Mouse (Mus musculus): ENCODE results near the gene Dctn2.

Gene Dctn2

DNA sequence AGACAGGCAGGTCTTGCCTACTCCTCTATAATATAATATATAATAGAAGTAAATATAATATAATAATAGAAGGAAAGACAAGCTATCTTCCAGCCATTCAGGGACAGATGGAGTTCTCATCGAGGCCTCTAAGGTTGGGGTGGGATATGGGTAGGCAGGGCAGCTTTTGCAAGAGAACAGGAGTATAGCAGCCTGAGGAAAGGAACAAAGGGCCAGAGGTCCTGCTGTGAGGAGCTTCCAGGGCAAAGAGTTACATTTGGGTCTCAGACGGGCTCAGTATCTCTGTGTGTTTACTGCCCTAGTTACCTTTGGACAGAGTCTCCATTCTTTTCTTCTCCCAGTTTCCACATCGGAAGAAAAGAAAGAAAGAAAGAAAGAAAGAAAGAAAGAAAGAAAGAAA, 2.5 kb upstream of the Dctn2 start:
- DNase-seq (ENCODE audit: low read depth): no peak

DNA sequence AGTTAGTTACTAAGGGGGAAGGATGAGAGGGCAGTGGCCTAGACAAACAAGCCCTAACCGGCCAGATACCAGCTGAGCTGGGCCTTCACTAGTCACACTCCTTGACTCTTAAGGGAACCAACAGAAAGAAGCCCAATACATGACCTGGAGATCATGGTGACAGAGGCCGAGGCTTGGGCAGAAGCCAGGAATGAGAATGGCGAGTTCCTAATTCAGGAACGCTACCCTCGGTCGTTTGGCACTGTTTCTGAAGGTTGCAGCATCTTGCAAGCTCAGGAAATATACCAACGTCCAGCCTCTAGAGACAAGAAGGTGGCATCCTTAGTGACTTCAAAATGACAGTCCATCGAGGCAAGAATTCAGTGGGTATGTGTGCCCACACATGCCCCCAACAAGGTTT, 1.8 kb upstream of the Dctn2 start:
- DNase-seq (ENCODE audit: low read depth): no peak

DNA sequence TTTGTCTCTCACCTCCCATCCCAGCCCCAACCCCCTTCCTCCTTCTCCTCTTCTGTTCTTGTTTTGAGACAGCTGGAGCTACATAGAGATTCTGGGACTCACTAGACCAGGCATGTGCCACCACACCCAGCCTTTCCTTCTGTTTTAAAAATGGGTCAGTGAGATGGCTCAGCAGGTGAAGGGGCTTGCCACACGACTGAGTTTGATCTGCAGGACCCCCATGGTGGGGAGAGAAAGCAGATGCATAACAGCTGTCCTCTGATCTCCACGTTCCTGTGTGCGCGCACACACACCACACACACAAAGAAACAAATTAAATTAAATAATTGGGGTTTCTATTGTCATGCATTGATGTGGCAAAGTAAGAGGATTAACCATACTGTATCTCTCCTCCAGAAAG, 1.2 kb upstream of the Dctn2 start:
- no peak for DNase-seq (ENCODE audit: low read depth)

- DNase-seq (ENCODE audit: low read depth): no peak
Observed at GRCm38 (mm10) chr10:127265727-127266111, 449 bp upstream of the Dctn2 start.

- no peak for DNase-seq (ENCODE audit: low read depth)
Observed at GRCm38 (mm10) chr10:127267318-127267717, 1.1 kb downstream of the Dctn2 start.

DNA sequence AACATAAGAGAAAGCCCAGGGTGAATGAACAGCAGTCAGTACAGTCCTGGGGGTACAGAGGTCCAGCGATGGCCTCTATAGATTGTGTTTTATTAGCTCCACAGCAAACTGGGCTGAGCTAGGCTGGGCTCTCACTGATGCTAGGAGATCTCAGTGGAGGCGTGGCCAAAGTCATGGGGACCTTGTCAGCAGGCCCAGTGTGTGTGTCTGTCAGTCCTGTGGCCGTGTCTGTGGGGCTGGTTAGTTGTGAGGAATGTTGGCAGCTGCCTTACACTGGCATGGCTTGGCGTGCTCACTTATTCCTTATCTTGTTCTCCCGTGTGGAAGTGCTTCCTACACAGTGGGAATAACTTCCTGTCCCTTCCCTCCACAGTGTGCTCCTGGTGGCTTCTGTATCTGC, 2.2 kb downstream of the Dctn2 start:
- no peak for DNase-seq (ENCODE audit: low read depth)

DNA sequence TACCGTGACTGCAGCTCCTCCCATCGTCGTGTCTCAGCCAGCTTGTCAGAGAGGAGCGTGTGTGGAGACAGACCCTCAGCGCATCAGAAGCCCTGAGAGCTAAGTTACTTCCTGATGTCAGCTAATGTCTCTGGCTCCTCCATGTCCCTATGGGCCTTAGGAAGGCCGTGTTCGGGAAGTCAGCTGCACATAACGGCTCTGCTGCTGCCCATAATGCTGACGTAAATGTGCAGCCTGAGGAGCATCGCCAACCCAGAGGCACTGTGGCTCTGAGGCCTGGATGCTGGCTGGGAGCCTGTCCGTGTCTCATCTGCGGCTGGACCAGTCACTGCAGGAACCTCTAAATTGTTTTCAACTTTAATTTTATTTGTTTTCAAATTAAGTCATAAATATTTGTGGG, 2.9 kb downstream of the Dctn2 start:
- DNase-seq (ENCODE audit: low read depth): no peak

- DNase-seq (ENCODE audit: low read depth): no peak
Observed at GRCm38 (mm10) chr10:127269884-127270283, 3.7 kb downstream of the Dctn2 start.

DNA sequence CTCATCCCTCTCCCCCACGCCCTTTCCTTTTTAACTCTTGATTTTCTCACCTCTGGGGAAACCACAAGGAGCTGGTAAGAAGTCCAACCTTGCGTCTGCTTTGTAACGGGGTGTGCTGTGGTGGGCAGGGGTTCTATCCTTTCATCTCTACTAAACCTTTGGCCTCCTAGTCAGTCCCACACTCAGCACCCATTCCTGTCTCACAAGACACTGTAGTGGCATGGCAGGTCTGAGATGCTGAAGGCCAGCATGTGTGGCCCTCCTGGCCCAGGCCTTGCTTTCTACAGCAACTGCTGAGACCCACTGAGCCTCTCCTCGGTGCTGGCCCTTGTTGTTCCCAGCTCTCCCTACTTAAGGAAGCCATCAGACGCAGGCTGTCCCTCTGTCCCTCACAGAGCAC, 6.2 kb downstream of the Dctn2 start:
- DNase-seq (ENCODE audit: low read depth): no peak

DNA sequence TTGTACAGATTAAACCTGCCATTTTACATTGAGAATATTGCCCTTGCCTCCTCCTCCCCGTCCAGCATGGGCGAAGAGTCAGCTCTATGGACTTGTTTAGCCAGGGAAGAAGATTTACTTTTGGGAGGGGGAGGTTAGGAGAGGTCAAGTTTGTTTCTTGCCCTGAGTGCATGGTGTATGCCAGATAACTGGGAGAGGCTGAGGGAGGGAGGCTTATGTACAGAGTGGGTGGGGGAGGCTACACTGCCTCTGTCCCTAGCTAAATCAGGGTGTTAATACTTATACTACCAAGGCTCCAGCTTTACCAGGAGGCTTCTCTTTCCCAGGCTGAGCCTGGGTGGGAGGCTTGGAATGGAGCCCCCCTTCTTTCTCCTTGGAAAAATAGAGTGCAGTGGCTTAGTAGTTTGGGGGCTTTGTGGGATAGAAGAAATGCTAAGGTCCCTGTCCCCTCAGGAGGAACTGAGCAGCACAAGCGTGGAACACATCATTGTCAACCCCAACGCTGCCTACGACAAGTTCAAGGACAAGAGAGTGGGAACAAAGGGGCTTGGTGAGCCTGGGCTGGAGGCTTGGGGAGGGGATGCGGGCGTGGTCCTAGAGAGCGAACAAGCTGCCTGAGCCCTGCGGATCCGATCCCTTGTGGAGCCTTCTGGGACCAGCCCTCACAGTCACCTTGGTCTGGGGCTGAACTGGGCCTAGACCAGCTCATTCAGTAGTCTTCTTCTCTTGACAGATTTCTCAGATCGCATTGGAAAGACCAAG, 8.3 kb downstream of the Dctn2 start:
- no peak for DNase-seq (ENCODE audit: low read depth)

DNA sequence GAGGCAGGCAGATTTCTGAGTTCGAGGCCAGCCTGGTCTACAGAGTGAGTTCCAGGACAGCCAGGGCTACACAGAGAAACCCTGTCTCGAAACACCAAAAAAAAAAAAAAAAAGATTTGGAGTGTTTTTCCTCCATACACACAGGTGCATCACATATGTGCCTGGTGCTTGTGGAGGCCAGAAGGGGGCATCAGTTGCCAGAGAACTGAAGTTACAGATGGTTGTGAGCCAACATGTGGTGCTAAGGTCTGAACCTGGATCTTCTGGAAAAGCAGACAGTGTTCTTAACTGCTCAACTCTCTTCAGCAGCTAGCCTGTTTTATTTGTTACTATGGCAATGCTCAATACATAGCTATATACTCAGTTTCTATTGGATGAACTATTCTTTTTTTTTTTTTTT, 13.6 kb downstream of the Dctn2 start:
- no peak for DNase-seq (ENCODE audit: low read depth)

DNA sequence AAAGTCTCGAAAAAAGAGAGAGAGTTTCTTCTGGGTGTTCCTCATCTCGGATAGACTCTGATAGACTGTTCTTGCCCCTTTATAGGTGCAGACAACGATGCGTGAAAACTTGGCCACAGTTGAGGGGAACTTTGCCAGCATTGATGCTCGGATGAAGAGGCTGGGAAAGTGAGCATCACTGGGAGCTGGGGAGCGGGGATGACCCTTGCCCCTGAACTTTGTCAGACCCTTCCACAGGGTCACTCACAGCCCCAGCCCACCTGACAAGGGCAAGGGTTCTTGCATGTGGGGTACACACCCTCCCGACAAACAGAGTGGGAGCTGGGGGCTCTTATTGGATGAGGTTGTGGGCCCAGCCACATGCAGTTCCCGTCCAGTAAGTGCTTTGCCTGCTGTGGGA, 15.1 kb downstream of the Dctn2 start:
- DNase-seq (ENCODE audit: low read depth): no peak

DNA sequence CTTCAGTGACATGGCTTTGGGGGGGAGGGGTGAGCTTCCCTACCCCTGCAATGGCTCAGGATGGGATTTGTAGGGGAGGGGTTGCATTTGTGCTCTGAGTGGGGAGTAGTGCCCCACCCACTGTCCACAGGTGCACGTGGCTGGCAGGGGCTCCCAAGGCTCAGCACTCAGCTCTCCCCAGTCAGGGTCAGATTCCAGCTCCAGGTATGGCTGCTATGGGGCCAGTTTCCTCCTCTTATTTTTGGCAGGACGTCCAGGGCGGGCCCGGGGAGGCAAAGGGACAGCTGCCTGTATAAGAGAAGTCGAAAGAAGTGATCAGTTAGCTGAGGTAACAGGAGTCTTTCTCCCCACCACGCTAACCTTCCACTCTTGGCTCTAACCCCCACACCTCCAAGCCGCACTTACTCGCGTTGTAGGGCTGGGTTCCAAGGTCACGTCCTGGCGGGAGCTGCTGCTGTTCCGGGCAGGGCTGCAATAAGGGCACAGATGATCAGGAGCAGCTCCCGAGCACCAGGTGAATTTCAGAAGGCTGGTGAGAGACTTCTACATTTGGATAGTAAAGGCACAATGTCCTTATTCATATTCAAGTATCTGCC, 16.6 kb downstream of the Dctn2 start:
- DNase-seq (ENCODE audit: low read depth): no peak

- no peak for DNase-seq (ENCODE audit: low read depth)
Observed at GRCm38 (mm10) chr10:127284105-127284622, 18.0 kb downstream of the Dctn2 start.

GRCm38 (mm10) chr10:127284724-127285500, 18.7 kb downstream of the Dctn2 start:
- DNase-seq (ENCODE audit: low read depth): no peak

DNA sequence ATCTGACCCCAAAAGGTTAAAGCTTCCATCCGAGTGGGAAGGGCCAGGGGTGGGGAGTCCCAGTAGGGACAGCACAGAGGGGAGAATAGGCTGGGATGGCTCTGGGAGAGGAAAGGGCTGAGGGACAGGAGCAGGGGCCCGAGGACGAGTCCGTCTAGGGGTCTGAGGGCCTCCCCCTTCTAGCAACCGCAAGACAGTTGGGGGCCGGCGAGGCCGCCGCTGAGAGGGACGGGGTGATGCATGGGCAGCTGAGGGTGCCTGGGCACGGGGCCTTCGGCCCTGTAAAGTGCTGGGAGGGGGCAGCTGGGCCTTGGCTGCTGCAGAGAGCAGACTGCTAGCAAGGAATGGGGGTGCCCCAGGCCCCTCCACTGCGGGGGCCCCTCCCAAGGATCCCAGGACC, 19.5 kb downstream of the Dctn2 start:
- DNase-seq (ENCODE audit: low read depth): no peak

DNA sequence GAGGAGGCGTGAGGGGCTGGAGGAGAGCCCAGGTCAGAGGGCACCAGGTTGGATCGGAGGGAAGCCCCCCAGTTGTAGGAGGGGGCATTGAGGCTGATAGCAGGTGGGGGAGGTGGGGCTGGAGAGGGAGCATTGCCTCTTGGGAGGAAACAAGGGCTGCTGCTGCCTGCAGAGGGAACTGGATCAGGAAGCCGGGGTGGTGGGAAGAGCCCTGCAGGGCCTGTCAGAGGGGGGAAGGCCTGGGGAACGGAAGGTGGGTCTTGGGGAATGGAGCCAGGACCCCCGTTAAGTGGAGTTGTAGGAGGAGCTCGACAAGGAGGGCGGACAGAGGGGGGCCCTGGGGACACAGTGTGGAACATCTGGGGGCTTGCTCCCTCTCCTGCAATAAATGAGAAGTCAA, 20.0 kb downstream of the Dctn2 start:
- DNase-seq (ENCODE audit: low read depth): no peak

DNA sequence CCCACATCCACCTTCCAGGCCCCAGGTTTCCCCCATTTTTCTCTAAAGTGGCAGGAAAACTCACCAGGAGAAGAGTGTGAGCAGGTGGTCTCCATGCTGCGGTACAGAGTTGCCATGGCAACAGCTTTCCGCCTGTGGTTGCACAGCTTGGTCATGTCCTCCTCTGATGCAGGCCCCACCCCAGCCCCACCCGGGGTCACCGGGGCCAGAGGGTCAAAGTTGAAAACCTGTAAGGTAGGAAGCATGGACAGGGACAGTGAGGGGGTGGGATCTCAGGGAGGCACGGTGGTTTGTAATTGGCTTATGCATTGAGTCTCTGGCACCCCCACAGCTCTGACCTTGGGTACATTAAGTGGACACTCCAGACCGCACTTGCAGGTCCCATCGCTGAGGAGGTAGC, 20.6 kb downstream of the Dctn2 start:
- DNase-seq (ENCODE audit: low read depth): no peak

- DNase-seq (ENCODE audit: low read depth): no peak
Observed at GRCm38 (mm10) chr10:127287271-127287935, 21.2 kb downstream of the Dctn2 start.

GRCm38 (mm10) chr10:127287936-127288293, 21.7 kb downstream of the Dctn2 start:
- DNase-seq (ENCODE audit: low read depth): no peak

DNA sequence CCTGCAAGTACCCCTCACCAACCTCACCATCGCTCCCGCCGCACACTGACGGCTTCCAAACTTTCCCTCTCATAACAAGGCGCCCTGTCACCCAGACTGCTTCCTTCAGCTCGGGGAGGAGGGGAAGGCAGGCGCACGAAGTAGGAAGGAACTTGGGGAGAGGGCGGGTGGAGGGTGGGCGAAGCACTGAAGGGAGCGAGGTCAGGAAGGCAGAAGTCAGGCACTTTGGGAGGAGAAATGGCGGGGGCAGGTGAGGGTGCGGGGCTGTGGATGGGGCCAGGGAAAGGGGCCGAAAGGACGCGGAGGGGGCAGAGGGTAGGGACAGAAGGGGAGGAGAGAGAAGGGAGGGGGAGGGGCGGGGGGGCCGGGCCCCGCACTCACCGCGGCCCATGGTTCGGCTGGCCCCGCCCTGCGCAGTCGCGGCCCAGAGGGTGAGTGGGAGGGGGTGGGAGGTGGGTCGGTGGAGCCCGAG, 22.2 kb downstream of the Dctn2 start:
- no peak for DNase-seq (ENCODE audit: low read depth)

- peak; percentile 95 for DNase-seq (ENCODE audit: low read depth)
Observed at GRCm38 (mm10) chr10:127288800-127289572, 22.8 kb downstream of the Dctn2 start, which contains the start of gene Mbd6. TSS of gene Mbd6 (minus strand) at chr10:127289018.
